Mouse (Mus musculus): ENCODE measurements around the gene Maz.

DNA sequence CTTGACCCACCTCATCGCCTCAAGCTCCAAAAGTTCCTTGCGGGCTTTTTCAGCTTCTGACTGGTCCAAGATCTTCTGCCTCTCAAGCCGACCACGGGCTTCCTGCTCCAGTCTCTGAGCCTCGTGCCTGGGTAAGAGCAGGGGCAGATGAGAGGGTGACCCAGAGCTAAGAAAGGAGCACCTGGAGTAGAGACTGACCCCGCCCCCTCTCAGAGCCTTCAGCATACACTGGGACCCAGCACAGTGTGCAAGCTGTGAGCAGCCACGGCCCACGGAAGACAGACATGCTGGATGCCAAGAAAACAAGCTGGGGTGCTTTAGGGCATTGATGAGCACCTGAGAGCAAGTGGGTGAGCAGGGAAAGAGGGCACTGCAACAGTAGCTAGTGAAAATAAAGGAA, 38.0 kb downstream of the Maz start:
- no peak for TF ChIP-seq CTCF (IDR thresholded peaks at IDR 0.05)
- TF ChIP-seq EP300 (IDR thresholded peaks at IDR 0.05), result no peak

All from lung, postnatal 0 days (tissue).